Mouse (Mus musculus): Measurements from ENCODE around the gene Arhgap40.

Arhgap40 gene

GRCm38 (mm10) chr2:158512528-158512927 lies at the start of gene Arhgap40:
Gene Arhgap40, plus strand, starts transcription at chr2:158512796.
- DNase-seq: no peak

DNA sequence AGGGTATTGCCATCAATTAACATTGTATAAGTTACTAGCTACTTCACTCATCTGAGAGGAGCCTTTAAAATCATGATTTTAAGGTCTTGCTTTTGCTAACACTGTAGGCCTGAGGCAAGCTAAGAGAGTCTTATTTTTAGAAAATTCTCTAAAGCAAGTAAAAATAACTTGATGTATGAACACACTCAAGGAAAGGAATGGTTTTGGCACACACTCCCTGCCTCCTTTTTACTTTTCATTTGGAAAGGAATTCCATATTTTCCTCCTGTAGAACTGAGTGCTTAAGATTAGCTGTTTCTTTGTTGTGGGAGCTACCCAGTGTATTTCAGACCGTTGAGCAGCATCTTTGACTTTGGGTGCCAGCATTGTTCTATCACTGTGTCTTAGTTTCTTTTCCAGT lies 38.4 kb upstream of the Arhgap40 start:
- no peak for DNase-seq

- no peak for DNase-seq
These were observed 35.0 kb upstream of the Arhgap40 start for GRCm38 (mm10) chr2:158477640-158478039.

- DNase-seq: no peak
These were observed 14.1 kb upstream of the Arhgap40 start for GRCm38 (mm10) chr2:158498457-158498856.

- no peak for DNase-seq
These were observed 10.5 kb upstream of the Arhgap40 start, which contains the start of gene Adig for GRCm38 (mm10) chr2:158501836-158502812. Gene Adig, plus strand, starts transcription at chr2:158502612.

GRCm38 (mm10) chr2:158503226-158503625 lies 9.4 kb upstream of the Arhgap40 start:
- DNase-seq: no peak

DNA sequence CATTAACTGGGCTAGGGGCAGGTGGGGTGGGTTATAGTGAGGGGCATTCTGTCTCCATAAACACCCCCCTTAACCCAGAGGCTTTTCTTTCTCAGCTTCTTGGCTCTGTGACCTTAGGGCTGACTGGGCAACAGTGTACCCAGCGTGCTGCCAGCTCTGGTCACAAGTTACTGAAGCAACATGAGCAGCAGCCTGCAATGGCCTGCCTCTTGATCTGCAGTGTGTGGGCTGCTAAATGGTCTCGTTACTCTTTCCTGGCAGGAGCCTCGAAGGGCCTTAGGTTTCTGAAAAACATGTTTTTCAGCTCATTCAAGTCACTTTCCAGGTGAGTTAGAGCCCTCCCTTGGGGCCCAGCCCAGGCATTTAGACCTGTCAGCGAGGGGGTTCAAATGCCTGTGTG lies 8.9 kb upstream of the Arhgap40 start:
- DNase-seq: peak; percentile 12

DNA sequence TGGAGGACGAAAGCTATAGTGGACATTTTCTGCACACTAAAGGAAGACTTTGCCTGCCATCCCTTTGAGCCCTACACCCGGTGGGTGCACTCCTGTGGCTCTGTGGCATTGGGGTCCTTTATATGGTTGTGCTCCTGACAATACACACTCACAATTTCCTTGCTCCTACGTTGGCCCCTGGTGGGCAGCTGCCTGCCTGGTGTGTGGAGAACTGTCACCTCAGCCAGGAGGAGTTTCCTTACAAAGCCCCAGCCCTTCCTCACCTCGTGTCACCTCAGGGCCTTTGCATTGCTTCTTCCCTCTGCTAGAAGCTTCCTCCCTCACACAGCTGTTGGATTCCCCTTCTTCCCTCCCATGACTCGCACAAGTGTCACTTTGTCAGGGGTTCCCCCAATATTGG lies 6.1 kb upstream of the Arhgap40 start:
- no peak for DNase-seq

DNA sequence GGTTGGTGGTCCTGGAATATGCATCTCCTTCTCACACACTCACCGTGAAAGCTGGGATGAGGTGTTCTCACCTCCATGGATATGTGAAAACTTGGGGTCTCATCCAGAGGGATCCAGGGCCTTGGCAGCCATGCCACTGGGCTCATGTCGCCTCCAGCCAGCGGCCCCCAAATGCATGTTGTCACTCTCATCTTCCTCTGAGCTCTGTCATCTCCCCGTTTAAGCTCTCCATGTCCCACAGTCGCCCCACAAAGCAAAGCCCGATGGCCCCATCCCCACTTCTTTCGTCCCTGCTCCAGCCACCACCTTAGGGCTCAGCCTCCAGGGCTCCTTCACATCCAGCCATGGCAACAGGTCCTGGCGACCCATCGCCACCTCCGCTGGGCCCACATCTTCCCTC lies 5.5 kb upstream of the Arhgap40 start:
- no peak for DNase-seq

DNA sequence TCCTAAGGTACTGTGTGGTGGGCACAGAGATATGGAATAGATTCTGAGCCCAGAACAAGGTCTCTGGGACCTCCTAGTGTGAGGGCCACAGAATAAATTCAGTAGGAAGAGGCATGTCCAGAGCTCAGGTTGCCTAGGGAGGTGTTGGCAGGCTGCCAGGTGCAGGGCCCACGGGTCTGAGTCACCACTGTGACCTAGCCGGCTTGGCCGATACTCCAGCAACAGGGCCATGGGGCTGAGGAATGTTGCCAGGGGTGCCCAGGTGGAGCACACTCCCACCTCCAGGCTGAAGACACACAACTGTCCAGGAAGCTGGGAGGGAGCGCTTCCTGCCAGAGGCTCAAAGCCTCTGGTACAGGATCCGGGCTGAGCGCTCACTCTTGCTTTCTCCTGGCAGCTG lies 1.9 kb upstream of the Arhgap40 start:
- peak; percentile 50 for DNase-seq

DNA sequence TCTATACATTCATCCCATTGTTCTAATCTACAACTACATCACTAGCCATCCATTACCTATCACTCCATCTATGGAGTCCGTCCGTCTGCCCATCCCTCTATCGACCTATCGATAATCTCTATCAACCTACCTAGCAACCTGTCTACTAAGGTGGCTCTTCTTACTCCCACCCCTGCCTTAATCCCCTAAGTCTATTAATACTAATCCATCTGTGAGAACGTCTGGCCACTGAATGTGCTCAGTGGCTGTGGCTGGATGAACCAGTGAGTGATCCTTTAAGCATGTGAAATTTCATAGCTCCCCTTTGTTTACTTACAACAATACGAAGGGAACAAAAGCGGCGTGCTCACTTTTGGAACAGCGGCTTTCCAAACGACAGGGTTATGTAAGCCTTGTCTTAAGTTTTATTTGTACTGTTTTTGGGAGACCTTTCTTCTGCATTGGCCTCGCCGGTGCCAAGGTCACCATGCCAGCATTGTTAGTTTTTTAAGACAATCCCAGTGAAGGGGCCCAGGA lies 1.3 kb downstream of the Arhgap40 start:
- no peak for DNase-seq

DNA sequence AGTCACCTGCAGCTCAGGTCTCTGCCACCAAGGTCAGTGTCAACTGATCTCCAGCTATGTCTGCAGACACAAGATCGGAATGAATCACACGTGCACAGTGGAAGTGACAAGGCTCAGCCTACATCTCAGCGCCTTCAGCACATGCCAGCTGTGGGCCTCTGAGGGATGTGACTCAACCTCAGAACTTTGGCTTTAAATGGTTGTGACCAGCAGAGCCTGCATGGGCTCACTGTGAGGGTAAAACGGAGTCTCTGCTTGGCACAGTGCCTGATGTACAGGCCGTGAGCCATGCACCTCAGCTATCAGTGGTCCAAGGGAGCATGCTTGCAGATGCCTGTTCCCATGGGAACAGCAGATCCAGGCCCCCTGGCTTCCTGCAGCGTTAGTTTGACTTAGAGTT lies 6.0 kb downstream of the Arhgap40 start:
- DNase-seq: no peak

DNA sequence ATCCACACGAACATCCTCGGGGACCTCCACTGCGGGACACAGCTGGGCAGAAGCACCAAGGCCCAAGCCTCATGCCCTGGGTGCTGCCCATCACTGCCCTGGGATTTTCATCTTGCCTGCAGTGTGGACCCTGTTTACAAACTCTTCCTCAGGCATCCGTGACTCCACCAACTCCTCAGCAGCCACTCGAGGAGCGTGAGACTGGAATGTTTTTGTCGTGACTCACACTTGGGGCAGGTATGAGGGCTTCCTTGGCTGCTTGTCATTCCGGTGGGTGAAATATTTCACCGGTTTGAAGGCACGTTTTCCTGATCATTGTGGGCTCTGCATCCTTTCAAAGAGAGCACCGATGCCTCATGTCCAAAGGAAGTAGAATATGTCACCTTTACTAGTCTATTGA lies 6.5 kb downstream of the Arhgap40 start:
- no peak for DNase-seq

DNA sequence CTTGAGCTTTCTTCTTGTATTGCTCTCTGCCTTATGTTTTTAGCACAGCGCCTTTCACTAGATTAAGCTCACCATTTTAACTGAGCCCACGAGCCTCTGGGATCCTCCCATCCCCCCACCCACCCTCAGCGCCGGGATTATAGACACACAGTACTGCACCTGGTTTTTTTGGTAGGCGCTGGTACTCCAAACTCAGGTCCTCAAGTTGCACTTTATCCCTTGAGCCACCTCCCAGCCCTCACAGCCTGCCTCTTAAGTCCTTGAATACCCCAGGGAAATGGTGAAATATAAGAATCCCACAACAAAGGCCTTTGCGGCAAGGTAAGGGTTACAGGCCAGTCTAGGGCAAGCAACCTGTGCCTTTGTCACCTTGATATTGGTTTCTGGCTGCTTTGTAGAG lies 7.2 kb downstream of the Arhgap40 start:
- DNase-seq: no peak

GRCm38 (mm10) chr2:158523060-158523459 lies 10.5 kb downstream of the Arhgap40 start:
- peak; percentile 73 for DNase-seq

DNA sequence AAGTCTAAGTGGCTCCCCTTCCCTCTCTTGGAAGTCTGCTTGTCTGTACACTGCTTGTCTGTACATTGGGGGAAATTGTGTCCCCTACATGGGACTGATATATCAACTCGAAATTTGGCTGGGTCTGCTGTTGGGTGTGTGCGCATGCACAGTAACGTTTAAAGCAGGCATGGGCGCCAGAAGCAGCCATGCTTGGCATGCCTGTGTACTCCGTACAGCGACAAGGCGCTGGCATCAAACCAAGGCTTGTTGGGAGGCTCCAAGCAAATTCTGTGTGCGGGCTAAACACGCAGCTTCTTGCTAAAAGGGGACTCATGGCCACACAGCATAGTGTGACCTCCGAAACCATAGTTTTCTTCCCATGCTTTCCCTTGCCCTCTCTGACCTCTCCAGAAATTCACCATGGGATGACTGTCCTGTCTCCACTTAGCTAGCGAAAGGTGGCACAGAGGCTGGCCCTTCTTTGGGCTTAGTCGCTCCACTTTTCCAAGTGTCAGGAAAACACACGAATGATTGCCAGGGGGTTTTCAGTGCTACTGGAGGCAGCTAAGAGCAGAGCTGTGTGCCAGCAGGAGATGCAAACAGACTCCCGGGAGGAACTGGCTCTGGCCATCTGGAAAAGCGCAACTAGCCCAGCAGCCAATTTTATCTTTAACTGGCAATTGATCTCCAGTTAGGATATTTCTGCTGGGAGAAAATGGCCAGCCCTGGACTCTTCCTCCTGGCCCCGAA lies 11.7 kb downstream of the Arhgap40 start:
- DNase-seq: no peak

DNA sequence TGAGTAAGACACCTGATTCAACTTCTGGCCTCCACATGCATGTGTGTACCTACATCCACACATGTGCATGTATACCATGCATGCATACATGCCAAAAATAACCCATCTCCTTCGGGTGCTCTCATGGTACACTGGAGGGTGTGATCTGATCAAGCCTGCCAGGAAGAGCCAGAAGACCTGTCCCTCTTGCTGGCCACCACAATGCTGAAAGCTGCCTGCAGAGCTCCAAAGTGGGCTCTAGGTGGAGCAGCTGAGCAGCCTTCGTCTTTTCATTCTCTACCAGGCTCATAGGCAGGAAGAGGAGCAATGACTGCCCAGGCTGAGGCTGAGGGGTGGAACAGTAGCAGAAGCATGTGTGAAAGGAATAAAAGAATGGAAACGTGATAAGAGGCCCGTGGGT lies 21.5 kb downstream of the Arhgap40 start:
- peak; percentile 65 for DNase-seq

GRCm38 (mm10) chr2:158534559-158534958 lies 22.0 kb downstream of the Arhgap40 start:
- no peak for DNase-seq

- no peak for DNase-seq
These were observed 27.1 kb downstream of the Arhgap40 start for GRCm38 (mm10) chr2:158539433-158540305.

DNA sequence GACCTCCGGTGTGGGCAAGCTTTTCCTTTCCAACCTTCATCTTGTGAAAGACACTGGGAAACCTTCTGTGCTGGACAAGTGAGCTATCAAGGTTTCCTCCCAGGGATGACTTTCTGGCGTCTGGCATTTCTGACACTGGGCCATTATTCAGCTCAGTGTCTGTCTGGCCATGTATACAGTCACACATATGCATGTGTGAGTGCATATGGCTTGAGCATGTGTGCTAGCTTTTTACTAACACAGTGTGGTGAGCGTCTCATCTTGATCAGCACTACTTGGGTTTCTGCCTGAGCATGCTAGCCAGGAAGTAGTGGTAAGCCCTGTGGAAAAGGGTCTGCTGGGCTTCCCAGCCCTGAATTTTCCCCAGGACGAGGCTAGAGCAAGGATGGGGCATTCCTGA lies 28.7 kb downstream of the Arhgap40 start:
- no peak for DNase-seq

- DNase-seq: no peak
These were observed 32.7 kb downstream of the Arhgap40 start for GRCm38 (mm10) chr2:158545266-158545665.

DNA sequence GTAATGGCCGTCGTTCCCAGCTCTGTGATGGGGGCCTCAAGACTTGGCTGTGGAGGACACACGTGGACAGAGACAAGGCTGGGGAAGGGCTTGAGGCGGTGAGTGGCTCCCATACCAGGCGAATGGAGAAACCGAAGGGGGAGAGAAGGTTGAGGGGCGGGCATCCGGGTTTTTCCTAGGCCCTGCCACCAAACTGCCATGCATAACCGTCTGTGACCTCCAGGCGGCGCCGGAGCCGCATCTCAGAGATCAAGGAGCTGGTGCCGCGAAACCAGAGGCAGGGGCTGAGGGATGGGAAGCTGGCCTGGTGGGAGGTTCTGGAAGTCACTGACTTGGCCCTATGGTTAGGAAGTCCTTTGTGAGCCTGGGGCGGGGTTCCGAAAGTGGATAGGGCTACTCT lies 34.2 kb downstream of the Arhgap40 start:
- peak; percentile 71 for DNase-seq

GRCm38 (mm10) chr2:158550067-158550466 lies 37.5 kb downstream of the Arhgap40 start:
- DNase-seq: peak; percentile 73

Measured in kidney, adult 9 months (tissue).